Mouse (Mus musculus) bone marrow, adult 2 months (tissue): ENCODE data around the gene Ttc6. TPM values are rescaled to one million over a fixed set of nuclear protein-coding genes. Genes with fewer than 3 reads are reported as not detected.

Experiments
- H3K27ac ChIP-seq: fragments of 200-500 bp; 2 replicates; pipeline ENCODE4 v1.5.1; 2012; ENCODE audit warnings: low read depth, mild to moderate bottlenecking, control low read depth, inconsistent platforms, low read length; ENCODE audit not compliant: control insufficient read depth, poor library complexity, insufficient read depth
- H3K4me1 ChIP-seq: fragments of 200-500 bp; 2 replicates; pipeline ENCODE4 v1.6.1; 2011; ENCODE audit warnings: low read length; ENCODE audit not compliant: control insufficient read depth, insufficient read depth
- H3K4me3 ChIP-seq: fragments of 200-500 bp; replicated peaks from 2 replicates; pipeline ENCODE3; 2011; ENCODE audit warnings: mild to moderate bottlenecking, low read depth, low read length, control low read depth; ENCODE audit not compliant: control insufficient read depth
- CTCF ChIP-seq: fragments of 200-500 bp; IDR thresholded peaks from 2 replicates; pipeline ENCODE4 v1.5.1; 2011; ENCODE audit warnings: low read length, control low read depth; ENCODE audit not compliant: control insufficient read depth, insufficient read depth
- POLR2A ChIP-seq: fragments of 200-500 bp; IDR thresholded peaks from 2 replicates; pipeline ENCODE4 v1.6.1; 2011; ENCODE audit warnings: low read depth, mild to moderate bottlenecking, control low read depth, low read length, borderline replicate concordance; ENCODE audit not compliant: control insufficient read depth
- WGBS: fragments of 180-500 bp; shearing (Covaris S2); methylation state at CpG from one replicate; pipeline ENCODE4 v1.1.7; 2018; 5-methylcytosine and 5-hydroxymethylcytosine counted together
- polyA plus RNA-seq: library from polyadenylated mRNA; stranded (reverse); fragments of >200 nt; gene quantifications from 2 replicates; pipeline ENCODE4 v1.2.4, GENCODE M21; 2011; ENCODE audit warnings: low replicate concordance; ENCODE audit not compliant: missing spikeins, insufficient read depth, insufficient read length

The Ttc6 gene
- polyA plus RNA-seq, 1 experiment = not detected

DNA sequence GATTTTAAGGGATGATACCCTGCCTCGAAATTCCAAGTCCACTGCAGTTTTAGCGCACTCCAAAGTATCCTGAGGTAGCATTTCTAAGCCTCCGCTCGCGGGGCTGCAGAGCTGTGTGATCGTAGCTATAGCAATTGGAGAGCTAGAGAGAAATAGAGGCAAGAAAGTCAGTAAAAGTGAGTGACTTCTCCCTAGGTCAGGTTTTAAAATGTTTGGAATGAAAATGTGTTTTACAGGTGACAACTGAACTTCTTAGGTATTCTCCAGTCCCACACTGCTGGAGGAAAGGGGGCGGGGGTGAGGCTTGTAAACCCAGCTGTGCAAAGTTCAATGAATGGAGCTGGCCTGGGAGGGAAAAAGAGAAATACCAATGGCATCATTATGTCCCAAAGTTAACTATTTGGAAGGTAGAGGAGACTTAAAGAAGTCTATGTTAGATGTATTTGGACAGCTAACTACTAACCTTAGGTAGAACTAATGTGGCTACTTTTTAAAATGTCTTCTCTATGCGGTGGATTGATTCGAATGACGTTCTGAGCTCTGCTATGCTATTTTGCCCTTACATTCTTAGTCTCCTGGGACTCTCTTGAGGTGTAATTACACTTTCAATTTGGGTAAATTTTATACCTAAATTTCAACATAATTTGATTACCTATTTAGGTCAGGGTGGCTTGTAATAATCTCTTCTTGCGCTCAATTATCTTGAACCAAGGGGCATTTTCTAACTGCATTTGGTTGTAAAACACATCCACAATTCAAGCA is 26.8 kb upstream of the Ttc6 start:
- 12% methylated on average over 11 of the region's 11 CpGs for WGBS
- no peak overlapping the region for H3K27ac ChIP-seq
- H3K4me3 ChIP-seq = no peak overlapping the region
- TF ChIP-seq POLR2A (no peak), CTCF (no peak)
- no peaks in the 10 kb centered on the region for H3K4me1 ChIP-seq

- Histone ChIP-seq H3K4me1 (no peaks in the 10 kb centered on the region), H3K27ac (no peak overlapping the region), H3K4me3 (no peak overlapping the region)
- 4% methylated on average over 21 of the region's 21 CpGs for WGBS
- TF ChIP-seq CTCF = no peak
- no peak for TF ChIP-seq POLR2A
Observed at GRCm38 (mm10) chr12:57537791-57538587, 25.9 kb upstream of the Ttc6 start.

DNA sequence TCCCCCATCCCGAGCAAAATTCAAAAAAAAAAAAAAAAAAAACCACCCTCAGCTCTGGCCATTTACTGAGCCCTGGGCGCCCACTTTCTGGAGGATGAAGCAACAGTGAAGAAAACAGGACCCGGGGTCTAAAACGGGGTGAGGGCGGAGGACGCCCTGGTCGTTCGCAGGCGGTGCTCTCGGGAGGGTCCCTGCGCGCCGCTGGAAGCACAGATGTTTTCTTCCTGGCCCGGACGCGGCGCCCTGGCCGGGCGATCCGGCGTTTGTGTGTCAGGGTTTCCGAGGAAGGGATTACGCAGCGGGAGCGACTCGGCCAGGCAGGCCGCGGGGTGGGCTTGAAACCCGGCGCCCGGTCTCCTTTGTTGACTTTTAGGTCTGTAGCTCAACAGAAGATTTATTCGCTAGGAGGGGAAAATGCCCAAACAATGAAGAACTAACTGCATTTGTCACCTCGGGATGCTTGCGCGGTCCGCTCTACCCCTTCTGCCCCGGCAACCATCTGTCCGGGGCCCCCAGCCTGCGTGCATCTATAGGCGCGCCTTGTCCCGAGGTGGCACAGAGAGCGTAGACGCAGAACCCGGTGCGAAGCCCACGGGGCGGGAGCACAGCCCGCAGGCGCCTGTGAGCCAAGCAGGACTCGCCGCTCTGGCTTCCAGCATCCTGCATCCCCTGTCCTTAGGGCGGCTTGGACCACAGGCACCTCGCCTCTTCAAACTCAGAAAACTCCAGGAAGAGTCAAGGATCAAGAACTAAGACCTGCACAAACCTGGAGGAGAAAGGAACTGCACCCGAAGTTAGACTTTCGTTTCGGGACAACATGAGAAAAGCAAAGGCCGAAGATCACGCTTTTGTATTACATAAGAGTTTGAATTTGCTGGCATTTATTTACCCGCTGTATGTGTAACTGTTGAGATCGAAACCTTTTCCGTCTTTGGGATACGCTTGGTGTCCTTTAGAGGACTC is 25.0 kb upstream of the Ttc6 start:
- H3K4me1 ChIP-seq = no peaks in the 10 kb centered on the region
- H3K27ac ChIP-seq = no peak overlapping the region
- H3K4me3 ChIP-seq = no peak overlapping the region
- 2% methylated on average over 63 of the region's 63 CpGs for WGBS
- no peak for TF ChIP-seq CTCF
- TF ChIP-seq POLR2A = no peak

- no peak for TF ChIP-seq CTCF
- H3K27ac ChIP-seq = no peak overlapping the region
- no peaks in the 10 kb centered on the region for H3K4me1 ChIP-seq
- H3K4me3 ChIP-seq = no peak overlapping the region
- 4% methylated on average over 10 of the region's 10 CpGs for WGBS
Observed at GRCm38 (mm10) chr12:57539551-57539985, 24.3 kb upstream of the Ttc6 start.

DNA sequence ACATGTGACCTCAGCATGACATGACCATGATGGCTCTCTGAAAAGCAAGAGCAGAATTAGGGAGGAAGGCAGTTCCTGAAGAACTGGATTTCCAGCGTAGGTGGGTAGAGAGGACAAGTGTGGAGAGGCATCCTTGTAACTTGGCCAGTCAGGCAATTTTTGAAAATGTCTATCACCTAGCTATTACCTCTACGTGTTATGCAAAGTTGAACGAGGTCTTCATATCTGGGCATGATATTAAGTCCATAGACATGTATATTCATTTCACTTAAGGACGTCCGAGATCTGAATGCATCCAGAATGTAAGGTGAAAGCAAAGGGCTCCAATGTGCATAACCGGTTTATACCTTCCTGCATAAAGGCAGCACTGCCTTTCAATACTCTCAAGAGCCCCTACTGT is 22.8 kb upstream of the Ttc6 start:
- H3K27ac ChIP-seq = no peak overlapping the region
- H3K4me3 ChIP-seq = no peak overlapping the region
- H3K4me1 ChIP-seq = no peaks in the 10 kb centered on the region
- no peak for TF ChIP-seq CTCF
- no peak for TF ChIP-seq POLR2A
- WGBS = 17% methylated on average over 6 of the region's 6 CpGs

DNA sequence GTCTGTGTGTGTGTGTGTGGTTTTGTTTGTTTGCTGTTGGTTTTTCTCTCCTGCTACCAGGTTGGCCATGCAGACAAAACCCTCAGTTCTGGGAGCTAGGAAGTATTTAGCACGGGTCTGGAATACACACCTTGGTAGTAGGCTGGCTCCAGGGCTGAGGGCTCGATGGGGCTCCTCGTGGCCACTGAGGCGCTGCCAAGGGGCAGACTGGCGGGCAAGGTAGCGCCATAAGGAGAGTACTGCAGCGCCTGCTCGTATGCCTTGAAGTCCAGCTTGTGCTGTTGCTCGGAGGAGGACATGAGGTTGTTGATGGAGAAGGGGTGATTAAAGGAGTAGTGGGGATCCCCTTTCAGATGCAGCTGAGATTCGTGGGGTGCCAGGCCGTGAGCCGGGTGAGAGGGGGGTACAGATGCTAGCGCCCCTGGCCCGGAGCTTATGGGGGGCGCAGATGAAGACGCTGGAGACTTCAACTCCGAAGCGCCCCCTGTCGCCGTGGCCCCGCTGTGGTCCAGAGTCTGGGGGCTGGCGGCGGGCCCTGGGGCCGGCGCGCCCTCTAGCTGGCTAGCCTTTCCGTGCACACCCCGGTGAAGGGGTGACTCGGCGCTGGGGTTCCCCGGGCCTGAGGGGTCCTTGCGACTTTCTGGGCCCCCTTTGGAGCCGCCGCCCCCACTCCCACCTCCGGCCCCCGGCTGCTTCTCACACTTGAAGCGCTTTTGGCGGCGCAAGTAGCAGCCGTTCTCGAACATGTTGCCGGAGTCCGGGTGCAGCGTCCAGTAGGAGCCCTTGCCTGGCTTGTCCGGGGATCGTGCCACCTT is 21.8 kb upstream of the Ttc6 start:
- WGBS = 6% methylated on average over 46 of the region's 46 CpGs
- TF ChIP-seq POLR2A (no peak), CTCF (no peak)
- no peak overlapping the region for H3K27ac ChIP-seq
- H3K4me3 ChIP-seq = no peak overlapping the region
- H3K4me1 ChIP-seq = no peaks in the 10 kb centered on the region

- Histone ChIP-seq H3K4me3 (no peak overlapping the region), H3K27ac (no peak overlapping the region), H3K4me1 (no peaks in the 10 kb centered on the region)
- WGBS = 9% methylated on average over 63 of the region's 63 CpGs
- TF ChIP-seq POLR2A = no peak
- TF ChIP-seq CTCF = no peak
Observed at GRCm38 (mm10) chr12:57542746-57543626, 20.9 kb upstream of the Ttc6 start.
